13 mouse cellular contexts compared by ENCODE assay signal in the genomic region with DNA sequence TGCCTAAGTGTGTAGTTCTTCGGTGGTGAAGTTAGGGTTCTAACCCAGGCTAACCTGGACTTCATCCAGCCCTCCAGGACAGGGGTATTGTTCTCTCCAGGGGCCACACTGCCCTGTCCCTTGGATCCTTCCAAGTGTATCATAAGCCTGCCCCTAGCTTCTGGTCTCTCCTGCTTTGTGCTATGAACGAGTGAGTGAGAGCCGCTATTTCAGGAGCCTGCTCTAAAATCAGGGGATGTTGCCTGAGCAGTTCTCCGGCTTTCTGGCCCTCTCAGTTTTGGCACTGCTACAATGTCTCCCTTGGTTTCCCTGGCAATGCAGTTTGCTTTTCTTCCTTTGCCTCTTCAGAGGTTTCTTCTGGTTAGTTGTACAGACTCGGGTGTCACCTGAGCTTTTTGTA. TPM values are rescaled to one million over a fixed set of nuclear protein-coding genes. Genes with fewer than 3 reads are reported as not detected.
DNase-seq lines count a peak whose midpoint lies in the region; ATAC-seq and TF ChIP-seq lines count a peak whose summit lies in the region.
"Had no signal": no experiment of that assay in that cellular context is flagged by ENCODE, and none has a peak within 500 bp of the region (broad histone marks: within the 10 kb centered on the region; RNA-seq: fewer than 3 reads in every experiment).

No protein-coding gene starts in this region.

- no peak overlapping the region for H3K4me2 ChIP-seq in embryonic facial prominence, embryonic 14.5 days (ENCODE audit: low read depth, low read length)
- H3K4me2 ChIP-seq in liver, embryonic 13.5 days, result no peak overlapping the region
- H3K4me2 ChIP-seq in hindbrain, postnatal 0 days (ENCODE audit: low read depth, low read length), result no peak overlapping the region
- H3K4me2 ChIP-seq: embryonic facial prominence, embryonic 13.5 days; limb, embryonic 13.5 days had no signal

- no peaks in the 10 kb centered on the region for H3K9me3 ChIP-seq in embryonic facial prominence, embryonic 14.5 days (ENCODE audit: control insufficient read depth, low read length)
- H3K9me3 ChIP-seq in embryonic facial prominence, embryonic 10.5 days, result no peaks in the 10 kb centered on the region
- H3K9me3 ChIP-seq in liver, embryonic 13.5 days (replicated peaks), result no peaks in the 10 kb centered on the region
- no peaks in the 10 kb centered on the region for H3K9me3 ChIP-seq in hindbrain, postnatal 0 days (ENCODE audit: low read length)
- H3K9me3 ChIP-seq: embryonic facial prominence, embryonic 13.5 days; limb, embryonic 13.5 days had no signal

- ATAC-seq in embryonic facial prominence, embryonic 14.5 days (ENCODE audit: low read depth), result no peak
- no peak for ATAC-seq in liver, embryonic 13.5 days (ENCODE audit: low read depth)
- ATAC-seq in hindbrain, postnatal 0 days, result peak; percentile 71; the same call in 1 of the 2 replicates

- peaks cover 32% of the 10 kb centered on the region for H3K36me3 ChIP-seq in embryonic facial prominence, embryonic 14.5 days (ENCODE audit: control insufficient read depth, insufficient read depth, low read length)
- H3K36me3 ChIP-seq in embryonic facial prominence, embryonic 10.5 days (replicated peaks), result peaks cover 37% of the 10 kb centered on the region
- H3K36me3 ChIP-seq in liver, embryonic 13.5 days, result peaks cover 18% of the 10 kb centered on the region
- peaks cover 21% of the 10 kb centered on the region for H3K36me3 ChIP-seq in hindbrain, postnatal 0 days (ENCODE audit: insufficient read depth, low read length)

- no peak overlapping the region for H3K4me3 ChIP-seq in embryonic facial prominence, embryonic 14.5 days (ENCODE audit: low read depth, low read length)
- H3K4me3 ChIP-seq in embryonic facial prominence, embryonic 10.5 days, result no peak overlapping the region
- no peak overlapping the region for H3K4me3 ChIP-seq in liver, embryonic 13.5 days (replicated peaks)
- no peak overlapping the region for H3K4me3 ChIP-seq in hindbrain, postnatal 0 days (ENCODE audit: low read length)
- H3K4me3 ChIP-seq in olfactory bulb, adult 2 months (ENCODE audit: insufficient read depth, low read depth, low read length), result no peak overlapping the region
- H3K4me3 ChIP-seq: embryonic facial prominence, embryonic 13.5 days; limb, embryonic 13.5 days had no signal

- DNase-seq in embryonic facial prominence, embryonic 14.5 days (ENCODE audit: low spot score), result no peak
- no peak for DNase-seq in embryonic facial prominence, embryonic 10.5 days (ENCODE audit: low spot score)
- DNase-seq in liver, embryonic 13.5 days, result no peak
- no peak for DNase-seq in liver
- DNase-seq in hindbrain, postnatal 0 days (ENCODE audit: low spot score), result peak; percentile 59
- no peak for DNase-seq in heart, adult 9 months (ENCODE audit: low spot score in 2 of 2)
- no peak for DNase-seq in kidney, adult 18-20 months
- DNase-seq: B cell, adult 2 months; gastrocnemius, postnatal 25 days had no signal

- H3K4me1 ChIP-seq in embryonic facial prominence, embryonic 14.5 days (ENCODE audit: control insufficient read depth, insufficient read depth, low read length), result no peaks in the 10 kb centered on the region
- H3K4me1 ChIP-seq in embryonic facial prominence, embryonic 10.5 days, result no peaks in the 10 kb centered on the region; the same call in 1 of the 2 replicates
- no peaks in the 10 kb centered on the region; the same call in none of the 2 replicates for H3K4me1 ChIP-seq in liver, embryonic 13.5 days (replicated peaks)
- no peaks in the 10 kb centered on the region for H3K4me1 ChIP-seq in hindbrain, postnatal 0 days (ENCODE audit: insufficient read depth, low read length)
- no peaks in the 10 kb centered on the region for H3K4me1 ChIP-seq in olfactory bulb, adult 2 months (ENCODE audit: control insufficient read depth, insufficient read depth, low read length)

- H3K9ac ChIP-seq in embryonic facial prominence, embryonic 14.5 days (ENCODE audit: low read depth, low read length), result 0 out of 2 replicates have a peak overlapping the region, but pooled peaks have one; percentile 25
- H3K9ac ChIP-seq in liver, embryonic 13.5 days, result no peak overlapping the region
- no peak overlapping the region for H3K9ac ChIP-seq in hindbrain, postnatal 0 days (replicated peaks; ENCODE audit: low read length)
- H3K9ac ChIP-seq: embryonic facial prominence, embryonic 13.5 days; limb, embryonic 13.5 days had no signal

- TF ChIP-seq CTCF in hindbrain, postnatal 0 days (IDR thresholded peaks at IDR 0.05; ENCODE audit: low read depth), result no peak
- TF ChIP-seq CTCF in olfactory bulb, adult 2 months (IDR thresholded peaks at IDR 0.05; ENCODE audit: insufficient read depth, low read depth, low read length), result no peak

- H3K27me3 ChIP-seq in embryonic facial prominence, embryonic 14.5 days (replicated peaks; ENCODE audit: control insufficient read depth, insufficient read depth, low read length), result no peaks in the 10 kb centered on the region
- H3K27me3 ChIP-seq in embryonic facial prominence, embryonic 10.5 days (replicated peaks; ENCODE audit: low read depth, poor library complexity, severe bottlenecking), result no peaks in the 10 kb centered on the region
- H3K27me3 ChIP-seq in liver, embryonic 13.5 days, result peaks cover 20% of the 10 kb centered on the region
- H3K27me3 ChIP-seq in hindbrain, postnatal 0 days (ENCODE audit: insufficient read depth, low read length), result no peaks in the 10 kb centered on the region
- H3K27me3 ChIP-seq: embryonic facial prominence, embryonic 13.5 days; limb, embryonic 13.5 days had no signal

- H3K27ac ChIP-seq in embryonic facial prominence, embryonic 14.5 days (replicated peaks; ENCODE audit: low read depth, low read length), result no peak overlapping the region
- H3K27ac ChIP-seq in embryonic facial prominence, embryonic 10.5 days (replicated peaks), result no peak overlapping the region
- peak overlapping the region; percentile 39; the same call in 1 of the 2 replicates for H3K27ac ChIP-seq in liver, embryonic 13.5 days
- peak overlapping the region; percentile 64 for H3K27ac ChIP-seq in hindbrain, postnatal 0 days
- peak overlapping the region; percentile 40 for H3K27ac ChIP-seq in olfactory bulb, adult 2 months (ENCODE audit: insufficient read depth, low read depth, low read length)
- H3K27ac ChIP-seq: embryonic facial prominence, embryonic 13.5 days; limb, embryonic 13.5 days had no signal

- 58% methylated on average over 5 of the region's 5 CpGs for WGBS in embryonic facial prominence, embryonic 14.5 days
- WGBS in embryonic facial prominence, embryonic 10.5 days, result 73% methylated on average over 5 of the region's 5 CpGs
- 57% methylated on average over 5 of the region's 5 CpGs for WGBS in liver, embryonic 13.5 days (ENCODE audit: insufficient replicate concordance)
- WGBS in hindbrain, postnatal 0 days, result 36% methylated on average over 5 of the region's 5 CpGs
- WGBS in olfactory bulb, adult 2 months, result 19% methylated on average over 5 of the region's 5 CpGs

- TF ChIP-seq POLR2A in olfactory bulb, adult 2 months (IDR thresholded peaks at IDR 0.05; ENCODE audit: insufficient read depth, low read depth, low read length), result no peak

RNA-seq across cellular contexts. Expression of a gene that starts 30.8 kb away (rescaled TPM):
- 14.4 and 14.8 TPM in 2 replicates for polyA plus RNA-seq in embryonic facial prominence, embryonic 14.5 days (2014; fragmentation: Nextera tagmentation; extraction: Ambion mirVana)
- 1.6 and 2.0 TPM in 2 replicates for polyA plus RNA-seq in embryonic facial prominence, embryonic 10.5 days (2016; fragmentation: Nextera tagmentation; extraction: Ambion mirVana)
- 0.58 and 0.73 TPM in 2 replicates for polyA plus RNA-seq in liver, embryonic 13.5 days (2015; fragmentation: Nextera tagmentation; extraction: Ambion mirVana)
- total RNA-seq in hindbrain, postnatal 0 days (2014; rRNA removed), result 27.3 and 31.5 TPM in 2 replicates
- polyA plus RNA-seq in hindbrain, postnatal 0 days (2015; fragmentation: Nextera tagmentation; extraction: Ambion mirVana), result 1.7 and 1.9 TPM in 2 replicates
- not detected in 2 replicates for polyA plus RNA-seq in olfactory bulb, adult 2 months (2012; ENCODE audit: insufficient read depth, insufficient read length, low replicate concordance, missing spikeins)

RNA-seq across cellular contexts. Expression of a gene that starts 31.2 kb away (rescaled TPM):
- polyA plus RNA-seq in embryonic facial prominence, embryonic 14.5 days (2014; fragmentation: Nextera tagmentation; extraction: Ambion mirVana), result 1.1 TPM in 2 replicates
- polyA plus RNA-seq in embryonic facial prominence, embryonic 10.5 days (2016; fragmentation: Nextera tagmentation; extraction: Ambion mirVana), result 0.69 and 0.99 TPM in 2 replicates
- polyA plus RNA-seq in liver, embryonic 13.5 days (2015; fragmentation: Nextera tagmentation; extraction: Ambion mirVana), result 1.2 and 1.3 TPM in 2 replicates
- total RNA-seq in hindbrain, postnatal 0 days (2014; rRNA removed), result 0.72 and 0.94 TPM in 2 replicates
- 2.3 and 3.1 TPM in 2 replicates for polyA plus RNA-seq in hindbrain, postnatal 0 days (2015; fragmentation: Nextera tagmentation; extraction: Ambion mirVana)
- not detected in 2 replicates for polyA plus RNA-seq in olfactory bulb, adult 2 months (2012; ENCODE audit: insufficient read depth, insufficient read length, low replicate concordance, missing spikeins)
- total RNA-seq: hematopoietic stem cell, adult 5-6 weeks had no signal

RNA-seq across cellular contexts. Expression of a gene that starts 32.8 kb away (rescaled TPM):
- polyA plus RNA-seq in embryonic facial prominence, embryonic 14.5 days (2014; fragmentation: Nextera tagmentation; extraction: Ambion mirVana), result 7.0 and 7.3 TPM in 2 replicates
- polyA plus RNA-seq in embryonic facial prominence, embryonic 10.5 days (2016; fragmentation: Nextera tagmentation; extraction: Ambion mirVana), result 4.7 and 5.7 TPM in 2 replicates
- 1.2 and 1.8 TPM in 2 replicates for polyA plus RNA-seq in liver, embryonic 13.5 days (2015; fragmentation: Nextera tagmentation; extraction: Ambion mirVana)
- 6.8 and 9.8 TPM in 2 replicates for total RNA-seq in hindbrain, postnatal 0 days (2014; rRNA removed)
- 10.2 and 11.2 TPM in 2 replicates for polyA plus RNA-seq in hindbrain, postnatal 0 days (2015; fragmentation: Nextera tagmentation; extraction: Ambion mirVana)
- polyA plus RNA-seq in olfactory bulb, adult 2 months (2012; ENCODE audit: insufficient read depth, insufficient read length, low replicate concordance, missing spikeins), result not detected in 2 replicates

RNA-seq across cellular contexts. Expression of a gene that starts 43.3 kb away (rescaled TPM):
- polyA plus RNA-seq in embryonic facial prominence, embryonic 14.5 days (2014; fragmentation: Nextera tagmentation; extraction: Ambion mirVana), result 12.6 and 12.8 TPM in 2 replicates
- polyA plus RNA-seq in embryonic facial prominence, embryonic 10.5 days (2016; fragmentation: Nextera tagmentation; extraction: Ambion mirVana), result 10.5 and 10.9 TPM in 2 replicates
- polyA plus RNA-seq in liver, embryonic 13.5 days (2015; fragmentation: Nextera tagmentation; extraction: Ambion mirVana), result 2.8 and 3.6 TPM in 2 replicates
- 23.2 and 26.7 TPM in 2 replicates for total RNA-seq in hindbrain, postnatal 0 days (2014; rRNA removed)
- 24.5 and 24.6 TPM in 2 replicates for polyA plus RNA-seq in hindbrain, postnatal 0 days (2015; fragmentation: Nextera tagmentation; extraction: Ambion mirVana)
- not detected in 2 replicates for polyA plus RNA-seq in olfactory bulb, adult 2 months (2012; ENCODE audit: insufficient read depth, insufficient read length, low replicate concordance, missing spikeins)

Comparison
In these comparisons a context has a peak if more than half of its experiments do, and no peak if none do; other contexts are left out.
1. H3K27ac ChIP-seq: peak in liver, embryonic 13.5 days (single experiment), hindbrain, postnatal 0 days (single experiment) and olfactory bulb, adult 2 months (single experiment); none in embryonic facial prominence, embryonic 14.5 days (single experiment) and embryonic facial prominence, embryonic 10.5 days (single experiment).